Mouse (Mus musculus): ENCODE results near the gene Rnpepl1.

DNA sequence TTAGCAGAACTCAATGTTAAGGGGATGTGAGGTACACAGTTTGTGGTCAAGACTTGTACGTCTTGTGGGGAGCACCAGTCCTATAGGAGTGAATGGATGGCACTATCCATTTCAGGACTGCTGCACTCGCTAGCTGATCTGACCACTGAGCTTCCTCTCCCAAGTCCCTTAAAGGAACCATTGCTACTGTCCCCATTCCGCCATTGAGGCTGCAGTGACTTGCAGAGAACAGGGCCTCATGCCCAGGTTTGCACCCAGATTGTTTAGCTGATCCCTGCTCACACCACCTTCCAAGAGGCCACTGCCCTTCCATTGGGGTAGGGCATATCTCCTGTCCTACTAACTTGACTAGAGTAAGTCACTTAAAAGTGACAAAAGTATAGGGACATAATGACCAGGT lies 1.9 kb upstream of the Rnpepl1 start:
- TF ChIP-seq EP300 (IDR thresholded peaks at IDR 0.05; ENCODE audit: insufficient read depth, low read depth, low read length) (no peak), POLR2A (IDR thresholded peaks at IDR 0.05; ENCODE audit: insufficient read depth, low read length) (no peak)
